Mouse (Mus musculus) midbrain, embryonic 16.5 days (tissue): Measurements from ENCODE around the gene Gm21874. TPM values are rescaled to one million over a fixed set of nuclear protein-coding genes. Genes with fewer than 3 reads are reported as not detected.
"Not testable (repeated sequence)": the region's sequence is repeated elsewhere in the genome, so short reads cannot be mapped to it uniquely, and the experiment has no call there.

ENCODE experiments used
- ATAC-seq: fragments of 200-750 bp; cut with Nextera tagmentation; 2 replicates; pipeline ENCODE4 v1.8.0; 2017; ENCODE audit warnings: moderate TSS enrichment
- H3K27ac ChIP-seq: fragments of 300-500 bp; sonication (generic); 2 replicates; pipeline ENCODE4 v1.5.1; 2014; ENCODE audit warnings: mild to moderate bottlenecking, low read length, mixed read lengths
- H3K27me3 ChIP-seq: fragments of 300-500 bp; sonication (generic); 2 replicates; pipeline ENCODE4 v1.6.1; 2014; ENCODE audit warnings: low read depth, low read length, mixed read lengths; ENCODE audit not compliant: control insufficient read depth, insufficient read depth
- H3K36me3 ChIP-seq: fragments of 300-500 bp; sonication (generic); 2 replicates; pipeline ENCODE4 v1.6.1; 2014; ENCODE audit warnings: mild to moderate bottlenecking, low read length, moderate library complexity, mixed read lengths; ENCODE audit not compliant: control insufficient read depth, insufficient read depth
- H3K4me1 ChIP-seq: fragments of 300-500 bp; sonication (generic); 2 replicates; pipeline ENCODE4 v1.6.1; 2014; ENCODE audit warnings: mild to moderate bottlenecking, low read length, mixed read lengths; ENCODE audit not compliant: control insufficient read depth, insufficient read depth
- H3K4me2 ChIP-seq: fragments of 300-500 bp; sonication (generic); 2 replicates; pipeline ENCODE4 v1.6.1; 2014; ENCODE audit warnings: mild to moderate bottlenecking, low read length, mixed read lengths
- H3K4me3 ChIP-seq: fragments of 300-500 bp; sonication (generic); 2 replicates; pipeline ENCODE4 v1.5.1; 2014; ENCODE audit warnings: low read depth, mild to moderate bottlenecking, low read length, moderate library complexity, mixed read lengths
- H3K9ac ChIP-seq: fragments of 300-500 bp; sonication (generic); 2 replicates; pipeline ENCODE4 v1.6.1; 2014; ENCODE audit warnings: low read depth, low read length, mixed read lengths
- H3K9me3 ChIP-seq: fragments of 300-500 bp; sonication (generic); replicated peaks from 2 replicates; pipeline ENCODE4 v1.6.1; 2014; ENCODE audit warnings: mild to moderate bottlenecking, low read length, mixed read lengths; ENCODE audit not compliant: control insufficient read depth, poor library complexity, severe bottlenecking
- polyA plus RNA-seq: library from polyadenylated mRNA; unstranded; fragments of >200 nt; fragmentation: Nextera tagmentation; extraction: Ambion mirVana; gene quantifications from 2 replicates; pipeline ENCODE4 v1.2.1, GENCODE M21; 2015

Gm21874 gene
- not detected in 2 replicates for polyA plus RNA-seq

DNA sequence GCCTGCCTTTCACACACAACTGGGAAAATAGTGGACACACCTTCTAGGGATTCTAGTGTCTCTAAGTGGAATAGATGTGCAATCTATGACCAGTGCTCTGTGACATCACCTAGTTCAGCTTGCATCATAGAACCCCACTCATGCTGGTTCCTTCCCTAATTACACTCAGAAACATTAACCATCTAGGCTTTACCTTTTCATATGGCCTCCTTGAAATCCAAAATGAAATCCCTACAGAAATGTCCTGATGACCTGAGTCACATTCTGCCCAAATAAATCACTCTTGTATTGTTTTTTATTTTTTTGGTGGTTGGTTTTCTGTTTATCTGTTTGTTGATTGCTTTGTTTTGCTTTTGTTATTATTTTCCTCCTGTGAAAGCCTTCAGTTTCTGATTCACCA lies at the start of gene Gm21874:
Gene Gm21874, minus strand, starts transcription at position 101 of the 400 bp plus-strand sequence.
- not testable (repeated sequence) for H3K9me3 ChIP-seq, H3K4me1 ChIP-seq, H3K27ac ChIP-seq, ATAC-seq, H3K9ac ChIP-seq, H3K36me3 ChIP-seq, H3K4me2 ChIP-seq, H3K27me3 ChIP-seq, H3K4me3 ChIP-seq

Other genes starting within 250 kb of the Gm21874 start
- not detected in 2 replicates for gene Gm21721, start 214.0 kb downstream of the Gm21874 start, polyA plus RNA-seq
- not detected in 2 replicates for gene Gm21812, start 69.0 kb downstream of the Gm21874 start, polyA plus RNA-seq